Mouse (Mus musculus): ENCODE measurements around the gene Napepld. TPM values are rescaled to one million over a fixed set of nuclear protein-coding genes. Genes with fewer than 3 reads are reported as not detected.

Napepld gene
- polyA plus RNA-seq, 1 experiment from 2014 or later, result 2.6 TPM

- H3K4me1 ChIP-seq (ENCODE audit: control insufficient read depth, insufficient read depth, low read depth, low read length), result no peaks in the 10 kb centered on the region
- no peak overlapping the region for H3K4me3 ChIP-seq (ENCODE audit: low read length)
- no peaks in the 10 kb centered on the region for H3K36me3 ChIP-seq (ENCODE audit: control insufficient read depth, insufficient read depth, low read length)
- no peak for ATAC-seq
- H3K27ac ChIP-seq (ENCODE audit: low read depth, low read length), result no peak overlapping the region
- H3K27me3 ChIP-seq (replicated peaks; ENCODE audit: control insufficient read depth, insufficient read depth, low read length), result no peaks in the 10 kb centered on the region
- 60% methylated on average over 4 of the region's 4 CpGs for WGBS
- no peak overlapping the region for H3K4me2 ChIP-seq (ENCODE audit: low read length)
- H3K9me3 ChIP-seq (ENCODE audit: control insufficient read depth, low read length), result peaks cover 3% of the 10 kb centered on the region; the same call in 1 of the 2 replicates
- H3K9ac ChIP-seq (ENCODE audit: low read depth, low read length), result no peak overlapping the region
These were observed 21.2 kb downstream of the Napepld start for GRCm38 (mm10) chr5:21680029-21680428.

DNA sequence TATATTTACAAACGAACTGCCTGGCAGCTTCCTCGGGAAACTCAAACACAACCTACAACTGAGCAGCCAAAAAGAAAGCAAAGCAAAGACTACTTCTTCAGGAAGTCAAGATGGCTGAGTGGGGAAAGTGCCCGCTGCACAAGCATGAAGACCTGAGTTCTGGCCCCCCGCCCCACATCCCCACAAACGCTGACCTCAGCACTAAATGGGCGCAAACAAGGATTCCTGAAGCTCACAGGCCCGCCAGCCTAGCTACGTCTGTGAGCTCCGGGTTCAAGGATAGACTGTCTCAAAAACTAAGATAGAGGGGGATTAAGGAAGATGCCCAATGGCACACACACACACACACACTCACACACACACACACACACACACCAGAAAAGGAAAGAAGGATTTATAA, 22.8 kb downstream of the Napepld start:
- H3K4me2 ChIP-seq (ENCODE audit: low read length), result no peak overlapping the region
- ATAC-seq, result no peak
- 98% methylated on average over 9 of the region's 9 CpGs for WGBS
- no peaks in the 10 kb centered on the region for H3K27me3 ChIP-seq (replicated peaks; ENCODE audit: control insufficient read depth, insufficient read depth, low read length)
- no peaks in the 10 kb centered on the region; the same call in 1 of the 2 replicates for H3K4me1 ChIP-seq (ENCODE audit: control insufficient read depth, insufficient read depth, low read depth, low read length)
- no peaks in the 10 kb centered on the region for H3K9me3 ChIP-seq (ENCODE audit: control insufficient read depth, low read length)
- H3K9ac ChIP-seq (ENCODE audit: low read depth, low read length), result no peak overlapping the region
- H3K4me3 ChIP-seq (ENCODE audit: low read length), result no peak overlapping the region
- H3K36me3 ChIP-seq (ENCODE audit: control insufficient read depth, insufficient read depth, low read length), result no peaks in the 10 kb centered on the region; the same call in 1 of the 2 replicates
- H3K27ac ChIP-seq (ENCODE audit: low read depth, low read length), result no peak overlapping the region

GRCm38 (mm10) chr5:21677939-21678338, 23.3 kb downstream of the Napepld start:
- 92% methylated on average over 6 of the region's 6 CpGs for WGBS
- ATAC-seq, result no peak
- Histone ChIP-seq H3K4me3 (ENCODE audit: low read length) (no peak overlapping the region), H3K36me3 (ENCODE audit: control insufficient read depth, insufficient read depth, low read length) (no peaks in the 10 kb centered on the region; the same call in 1 of the 2 replicates), H3K27ac (ENCODE audit: low read depth, low read length) (no peak overlapping the region), H3K9ac (ENCODE audit: low read depth, low read length) (no peak overlapping the region), H3K4me1 (ENCODE audit: control insufficient read depth, insufficient read depth, low read depth, low read length) (no peaks in the 10 kb centered on the region; the same call in 1 of the 2 replicates), H3K4me2 (ENCODE audit: low read length) (no peak overlapping the region), H3K27me3 (replicated peaks; ENCODE audit: control insufficient read depth, insufficient read depth, low read length) (no peaks in the 10 kb centered on the region), H3K9me3 (ENCODE audit: control insufficient read depth, low read length) (no peaks in the 10 kb centered on the region)

- 96% methylated on average over 23 of the region's 23 CpGs for WGBS
- Histone ChIP-seq H3K4me1 (ENCODE audit: control insufficient read depth, insufficient read depth, low read depth, low read length) (no peaks in the 10 kb centered on the region; the same call in 1 of the 2 replicates), H3K9ac (ENCODE audit: low read depth, low read length) (no peak overlapping the region), H3K4me3 (ENCODE audit: low read length) (no peak overlapping the region), H3K4me2 (ENCODE audit: low read length) (no peak overlapping the region), H3K27ac (ENCODE audit: low read depth, low read length) (no peak overlapping the region), H3K9me3 (ENCODE audit: control insufficient read depth, low read length) (no peaks in the 10 kb centered on the region), H3K36me3 (ENCODE audit: control insufficient read depth, insufficient read depth, low read length) (no peaks in the 10 kb centered on the region; the same call in 1 of the 2 replicates), H3K27me3 (replicated peaks; ENCODE audit: control insufficient read depth, insufficient read depth, low read length) (no peaks in the 10 kb centered on the region)
- no peak for ATAC-seq
These were observed 25.7 kb downstream of the Napepld start for GRCm38 (mm10) chr5:21675494-21675893.

DNA sequence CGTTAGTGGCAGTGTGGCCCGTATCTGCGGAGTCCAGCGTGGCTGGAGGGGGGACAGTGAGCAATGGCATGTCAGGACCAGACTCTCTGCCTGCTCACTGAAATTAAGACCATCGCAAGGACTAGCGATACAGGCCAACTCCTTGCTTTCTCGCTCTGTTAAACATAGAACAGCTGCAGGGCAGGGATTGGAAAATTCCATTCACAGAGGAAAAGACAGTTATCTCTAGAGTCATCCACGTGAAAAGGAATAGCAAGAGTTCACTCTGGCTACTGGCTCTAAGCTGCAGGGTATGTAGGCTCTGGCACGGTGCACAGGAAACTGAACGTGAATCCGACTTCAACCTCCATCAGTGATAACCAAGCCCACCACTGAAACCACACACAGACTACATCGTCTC, 26.2 kb downstream of the Napepld start:
- no peak overlapping the region for H3K4me3 ChIP-seq (ENCODE audit: low read length)
- H3K36me3 ChIP-seq (ENCODE audit: control insufficient read depth, insufficient read depth, low read length), result no peaks in the 10 kb centered on the region; the same call in 1 of the 2 replicates
- no peak overlapping the region for H3K9ac ChIP-seq (ENCODE audit: low read depth, low read length)
- H3K4me2 ChIP-seq (ENCODE audit: low read length), result no peak overlapping the region
- no peak overlapping the region for H3K27ac ChIP-seq (ENCODE audit: low read depth, low read length)
- ATAC-seq, result no peak
- no peaks in the 10 kb centered on the region for H3K27me3 ChIP-seq (replicated peaks; ENCODE audit: control insufficient read depth, insufficient read depth, low read length)
- H3K9me3 ChIP-seq (ENCODE audit: control insufficient read depth, low read length), result no peaks in the 10 kb centered on the region
- H3K4me1 ChIP-seq (ENCODE audit: control insufficient read depth, insufficient read depth, low read depth, low read length), result no peaks in the 10 kb centered on the region; the same call in 1 of the 2 replicates
- WGBS, result 83% methylated on average over 12 of the region's 12 CpGs

- Histone ChIP-seq H3K9ac (ENCODE audit: low read depth, low read length) (no peak overlapping the region), H3K4me3 (ENCODE audit: low read length) (no peak overlapping the region), H3K27me3 (replicated peaks; ENCODE audit: control insufficient read depth, insufficient read depth, low read length) (no peaks in the 10 kb centered on the region), H3K4me1 (ENCODE audit: control insufficient read depth, insufficient read depth, low read depth, low read length) (no peaks in the 10 kb centered on the region; the same call in 1 of the 2 replicates), H3K9me3 (ENCODE audit: control insufficient read depth, low read length) (no peaks in the 10 kb centered on the region), H3K36me3 (ENCODE audit: control insufficient read depth, insufficient read depth, low read length) (no peaks in the 10 kb centered on the region; the same call in 1 of the 2 replicates), H3K4me2 (ENCODE audit: low read length) (no peak overlapping the region), H3K27ac (ENCODE audit: low read depth, low read length) (no peak overlapping the region)
- 75% methylated on average over 9 of the region's 9 CpGs for WGBS
- no peak for ATAC-seq
These were observed 27.5 kb downstream of the Napepld start for GRCm38 (mm10) chr5:21673742-21674141.

DNA sequence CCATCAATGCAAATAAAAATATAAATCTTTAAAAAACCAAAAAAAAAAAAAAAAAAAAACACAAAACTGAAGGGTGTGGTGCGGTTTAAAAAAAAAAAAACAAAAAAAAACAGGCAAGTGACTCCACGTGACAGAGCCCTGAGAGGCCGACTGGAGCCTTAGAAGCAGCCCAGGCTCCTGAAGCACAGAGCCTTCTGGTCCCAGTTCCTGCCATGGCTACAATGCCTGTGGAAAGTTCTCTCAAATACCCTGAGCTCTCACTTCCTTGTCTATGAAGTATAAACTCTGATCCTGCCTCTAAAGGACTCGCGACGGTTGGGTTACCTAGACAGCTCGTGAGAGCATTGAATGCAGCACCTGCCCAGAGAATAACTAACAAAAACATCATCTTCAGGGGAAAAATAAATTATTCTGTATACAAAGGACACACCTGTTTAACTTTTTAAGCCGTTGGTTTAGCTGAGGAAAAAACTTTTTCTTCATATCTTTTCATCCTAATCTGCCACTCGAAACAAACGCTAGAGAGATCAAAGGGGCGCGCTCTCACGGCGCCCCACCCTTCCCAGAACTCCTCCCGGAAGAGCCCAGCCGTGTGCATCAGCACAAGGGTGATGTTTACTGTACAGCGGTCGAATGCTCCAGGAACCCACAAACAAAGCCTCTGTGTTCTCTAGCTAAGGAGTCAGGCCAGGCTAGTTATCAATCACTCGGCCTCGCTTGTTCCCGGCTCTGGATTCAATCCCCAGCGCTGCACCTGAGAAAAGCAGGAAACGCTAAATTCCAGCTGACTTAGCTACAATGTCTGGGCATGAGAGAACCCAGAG, 28.2 kb downstream of the Napepld start:
- H3K4me2 ChIP-seq (ENCODE audit: low read length), result peak overlapping the region; percentile 35
- peak; percentile 74 for ATAC-seq
- H3K27me3 ChIP-seq (replicated peaks; ENCODE audit: control insufficient read depth, insufficient read depth, low read length), result no peaks in the 10 kb centered on the region
- no peaks in the 10 kb centered on the region for H3K9me3 ChIP-seq (ENCODE audit: control insufficient read depth, low read length)
- no peaks in the 10 kb centered on the region; the same call in 1 of the 2 replicates for H3K36me3 ChIP-seq (ENCODE audit: control insufficient read depth, insufficient read depth, low read length)
- H3K4me3 ChIP-seq (ENCODE audit: low read length), result 0 out of 2 replicates have a peak overlapping the region, but pooled peaks have one; percentile 4
- no peaks in the 10 kb centered on the region; the same call in 1 of the 2 replicates for H3K4me1 ChIP-seq (ENCODE audit: control insufficient read depth, insufficient read depth, low read depth, low read length)
- H3K9ac ChIP-seq (ENCODE audit: low read depth, low read length), result no peak overlapping the region
- 44% methylated on average over 23 of the region's 23 CpGs for WGBS
- no peak overlapping the region for H3K27ac ChIP-seq (ENCODE audit: low read depth, low read length)

DNA sequence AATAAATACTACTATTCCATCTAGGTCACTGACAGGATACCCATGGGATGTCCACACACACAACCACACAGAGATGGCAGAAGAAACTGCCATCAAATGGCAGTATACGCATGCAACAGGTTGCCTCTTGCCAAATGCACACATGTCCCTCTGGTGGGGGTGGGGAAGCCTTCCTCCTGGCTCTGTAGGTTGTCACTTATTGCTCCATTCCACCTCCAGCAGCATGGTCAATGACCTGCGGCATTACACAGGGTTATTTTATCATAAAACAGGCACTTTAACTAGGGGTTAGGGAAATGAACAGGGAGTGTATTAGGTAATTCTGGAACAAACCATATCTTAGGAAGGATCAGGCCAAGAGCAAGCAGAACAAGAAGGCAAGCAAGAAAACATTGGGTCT, 31.9 kb downstream of the Napepld start:
- H3K27ac ChIP-seq (ENCODE audit: low read depth, low read length), result no peak overlapping the region
- H3K4me2 ChIP-seq (ENCODE audit: low read length), result no peak overlapping the region
- H3K27me3 ChIP-seq (replicated peaks; ENCODE audit: control insufficient read depth, insufficient read depth, low read length), result no peaks in the 10 kb centered on the region
- ATAC-seq, result no peak
- no peaks in the 10 kb centered on the region; the same call in 1 of the 2 replicates for H3K4me1 ChIP-seq (ENCODE audit: control insufficient read depth, insufficient read depth, low read depth, low read length)
- no peaks in the 10 kb centered on the region for H3K9me3 ChIP-seq (ENCODE audit: control insufficient read depth, low read length)
- WGBS, result 92% methylated on average over 2 of the region's 2 CpGs
- H3K36me3 ChIP-seq (ENCODE audit: control insufficient read depth, insufficient read depth, low read length), result no peaks in the 10 kb centered on the region
- no peak overlapping the region for H3K9ac ChIP-seq (ENCODE audit: low read depth, low read length)
- no peak overlapping the region for H3K4me3 ChIP-seq (ENCODE audit: low read length)
